Mouse (Mus musculus) forebrain, embryonic 10.5 days (tissue): Measurements from ENCODE around the gene Phyhipl. TPM values are rescaled to one million over a fixed set of nuclear protein-coding genes. Genes with fewer than 3 reads are reported as not detected.

ENCODE experiments used
- DNase-seq: peaks from one replicate; pipeline ENCODE4 v3.0.0-alpha.2; 2017; ENCODE audit warnings: low spot score; ENCODE audit errors: extremely low spot score
- H3K27ac ChIP-seq: fragments of 300-500 bp; sonication (generic); 2 replicates; pipeline ENCODE4 v1.5.1; 2016; ENCODE audit warnings: mild to moderate bottlenecking
- H3K27me3 ChIP-seq: fragments of 300-500 bp; sonication (generic); 2 replicates; pipeline ENCODE4 v1.6.1; 2016; ENCODE audit warnings: mild to moderate bottlenecking; ENCODE audit not compliant: poor library complexity, severe bottlenecking
- H3K36me3 ChIP-seq: fragments of 300-500 bp; sonication (generic); replicated peaks from 2 replicates; pipeline ENCODE4 v1.6.1; 2016; ENCODE audit warnings: mild to moderate bottlenecking, moderate library complexity
- H3K4me1 ChIP-seq: fragments of 300-500 bp; sonication (generic); 2 replicates; pipeline ENCODE4 v1.6.1; 2016
- H3K4me3 ChIP-seq: fragments of 300-500 bp; sonication (generic); 2 replicates; pipeline ENCODE4 v1.5.1; 2016; ENCODE audit warnings: mild to moderate bottlenecking, moderate library complexity
- H3K9me3 ChIP-seq: fragments of 300-500 bp; sonication (generic); 2 replicates; pipeline ENCODE4 v1.6.1; 2016; ENCODE audit warnings: mild to moderate bottlenecking, moderate library complexity
- WGBS: fragments of 180-500 bp; shearing (Covaris S2); methylation state at CpG from one replicate; pipeline ENCODE4 v1.1.7; 2016; 5-methylcytosine and 5-hydroxymethylcytosine counted together
- polyA plus RNA-seq: library from polyadenylated mRNA; unstranded; fragments of >200 nt; fragmentation: Nextera tagmentation; extraction: Ambion mirVana; gene quantifications from 2 replicates; pipeline ENCODE4 v1.2.1, GENCODE M21; 2016

Phyhipl gene
- polyA plus RNA-seq, 1 experiment from 2014 or later: 19.4 TPM

DNA sequence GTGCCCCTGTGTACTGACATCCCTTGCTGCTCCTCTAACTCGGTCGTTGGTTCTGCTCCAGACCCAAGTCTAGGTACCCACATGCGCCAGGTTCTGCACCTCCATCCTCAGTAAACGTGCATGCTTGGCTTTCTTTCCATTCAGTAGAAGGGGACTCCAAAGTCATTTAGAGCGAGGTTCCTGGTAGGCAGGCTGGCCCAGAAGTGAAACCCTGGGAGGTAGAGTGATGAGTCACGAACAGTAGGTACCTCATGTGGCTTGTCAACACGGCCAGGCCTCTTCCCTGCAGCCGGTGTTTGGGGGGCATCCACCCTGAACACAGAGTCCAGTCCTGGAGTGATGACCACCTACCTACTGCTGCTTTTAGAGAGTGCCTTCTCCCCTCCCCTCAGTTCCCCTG is 139.1 kb downstream of the Phyhipl start:
- Histone ChIP-seq H3K27me3 (peaks cover 15% of the 10 kb centered on the region), H3K9me3 (no peaks in the 10 kb centered on the region), H3K4me3 (no peak overlapping the region), H3K27ac (no peak overlapping the region), H3K36me3 (no peaks in the 10 kb centered on the region), H3K4me1 (peaks cover 27% of the 10 kb centered on the region)
- 88% methylated on average over 8 of the region's 8 CpGs for WGBS
- no peak for DNase-seq

DNA sequence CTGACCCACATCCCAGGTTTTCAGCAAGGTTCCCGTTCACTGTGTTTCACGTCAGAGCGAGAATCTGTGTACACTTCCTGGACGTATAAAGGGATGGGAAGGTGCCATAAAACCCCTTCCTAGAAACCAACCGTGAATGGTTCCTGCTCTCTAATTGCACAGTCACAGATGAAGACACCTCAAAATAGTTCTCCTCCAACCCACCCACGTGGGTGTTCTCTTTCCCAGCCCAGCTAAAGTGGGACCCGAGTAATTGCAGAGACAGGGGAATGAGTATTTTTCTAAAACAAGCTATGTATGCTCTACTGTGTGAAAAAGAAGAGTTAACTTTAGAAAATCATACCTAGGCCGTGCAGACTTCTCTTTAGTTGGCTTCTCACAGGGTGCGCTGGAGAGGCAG is 140.9 kb downstream of the Phyhipl start:
- no peak overlapping the region for H3K27ac ChIP-seq
- no peaks in the 10 kb centered on the region for H3K36me3 ChIP-seq
- WGBS: 89% methylated on average over 9 of the region's 9 CpGs
- H3K9me3 ChIP-seq: no peaks in the 10 kb centered on the region
- peaks cover 13% of the 10 kb centered on the region for H3K27me3 ChIP-seq
- H3K4me3 ChIP-seq: no peak overlapping the region
- DNase-seq: no peak
- H3K4me1 ChIP-seq: peaks cover 9% of the 10 kb centered on the region

DNA sequence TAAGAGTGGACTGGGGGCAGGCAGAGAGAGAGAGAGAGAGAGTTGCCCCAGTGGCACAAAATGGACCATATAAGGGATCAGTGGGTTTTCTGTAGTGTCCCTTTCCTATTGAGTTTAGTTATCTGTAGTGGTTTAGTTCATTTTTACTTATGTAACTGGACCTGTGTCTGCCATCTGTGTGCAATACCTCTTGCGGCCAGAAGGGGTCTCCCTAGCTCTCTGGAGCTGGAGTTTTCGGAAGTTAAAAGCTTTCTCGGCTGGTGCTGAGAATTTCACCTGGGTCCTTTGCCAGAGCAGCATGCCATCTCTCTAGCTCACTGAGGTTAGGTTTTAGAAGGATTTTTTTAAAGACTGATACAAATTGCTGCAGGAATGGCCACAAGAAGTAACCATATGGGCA is 147.9 kb downstream of the Phyhipl start:
- no peaks in the 10 kb centered on the region for H3K36me3 ChIP-seq
- no peak for DNase-seq
- no peaks in the 10 kb centered on the region for H3K27me3 ChIP-seq
- H3K4me3 ChIP-seq: no peak overlapping the region
- 92% methylated on average over 3 of the region's 3 CpGs for WGBS
- H3K27ac ChIP-seq: no peak overlapping the region
- H3K4me1 ChIP-seq: peaks cover 19% of the 10 kb centered on the region
- peaks cover 15% of the 10 kb centered on the region; the same call in 1 of the 2 replicates for H3K9me3 ChIP-seq

Other genes with a start within 250 kb of the Phyhipl start
- 7.1 and 8.4 TPM in 2 replicates for gene Fam13c, start 215.5 kb downstream of the Phyhipl start, polyA plus RNA-seq